Mouse (Mus musculus) limb, embryonic 11.5 days (tissue): ENCODE data around the gene Rabggta. TPM values are rescaled to one million over a fixed set of nuclear protein-coding genes. Genes with fewer than 3 reads are reported as not detected.

Experiments used
- ATAC-seq: fragments of 200-750 bp; cut with Nextera tagmentation; 2 replicates; pipeline ENCODE4 v1.8.0; 2017; ENCODE audit warnings: low read depth; ENCODE audit not compliant: insufficient number of reproducible peaks, low FRiP score, low TSS enrichment
- DNase-seq: peaks from one replicate; pipeline ENCODE4 v3.0.0-alpha.2; 2015; ENCODE audit warnings: low spot score
- H3K27ac ChIP-seq: fragments of 300-500 bp; sonication (generic); replicated peaks from 2 replicates; pipeline ENCODE4 v1.5.1; 2014; ENCODE audit warnings: low read depth, mild to moderate bottlenecking, low read length
- H3K27me3 ChIP-seq: fragments of 300-500 bp; sonication (generic); 2 replicates; pipeline ENCODE4 v1.6.1; 2014; ENCODE audit warnings: mild to moderate bottlenecking, low read length, mixed read lengths; ENCODE audit not compliant: control insufficient read depth, insufficient read depth
- H3K36me3 ChIP-seq: fragments of 300-500 bp; sonication (generic); 2 replicates; pipeline ENCODE4 v1.6.1; 2014; ENCODE audit warnings: mild to moderate bottlenecking, low read length, moderate library complexity, mixed read lengths; ENCODE audit not compliant: control insufficient read depth, insufficient read depth
- H3K4me1 ChIP-seq: fragments of 300-500 bp; sonication (generic); 2 replicates; pipeline ENCODE4 v1.6.1; 2014; ENCODE audit warnings: low read length, mixed read lengths; ENCODE audit not compliant: control insufficient read depth, insufficient read depth
- H3K4me2 ChIP-seq: fragments of 300-500 bp; sonication (generic); 2 replicates; pipeline ENCODE4 v1.6.1; 2014; ENCODE audit warnings: low read depth, mild to moderate bottlenecking, moderate library complexity; ENCODE audit not compliant: severe bottlenecking
- H3K4me3 ChIP-seq: fragments of 300-500 bp; sonication (generic); 2 replicates; pipeline ENCODE4 v1.5.1; 2014; ENCODE audit warnings: low read depth, low read length
- H3K9ac ChIP-seq: fragments of 300-500 bp; sonication (generic); 2 replicates; pipeline ENCODE4 v1.6.1; 2014; ENCODE audit warnings: mild to moderate bottlenecking, low read length
- H3K9me3 ChIP-seq: fragments of 300-500 bp; sonication (generic); 2 replicates; pipeline ENCODE4 v1.6.1; 2016; ENCODE audit warnings: low read length; ENCODE audit not compliant: control insufficient read depth
- WGBS: fragments of 180-500 bp; shearing (Covaris S2); extraction: QIAGEN DNeasy Blood & Tissue Kit; methylation state at CpG from one replicate; pipeline ENCODE4 v1.1.7; 2014; 5-methylcytosine and 5-hydroxymethylcytosine counted together
- polyA plus RNA-seq: library from polyadenylated mRNA; unstranded; fragments of >200 nt; fragmentation: Nextera tagmentation; extraction: Ambion mirVana; gene quantifications from 2 replicates; pipeline ENCODE4 v1.2.1, GENCODE M21; 2014

Rabggta gene
- polyA plus RNA-seq, 1 experiment from 2014 or later: 20.0 TPM

DNA sequence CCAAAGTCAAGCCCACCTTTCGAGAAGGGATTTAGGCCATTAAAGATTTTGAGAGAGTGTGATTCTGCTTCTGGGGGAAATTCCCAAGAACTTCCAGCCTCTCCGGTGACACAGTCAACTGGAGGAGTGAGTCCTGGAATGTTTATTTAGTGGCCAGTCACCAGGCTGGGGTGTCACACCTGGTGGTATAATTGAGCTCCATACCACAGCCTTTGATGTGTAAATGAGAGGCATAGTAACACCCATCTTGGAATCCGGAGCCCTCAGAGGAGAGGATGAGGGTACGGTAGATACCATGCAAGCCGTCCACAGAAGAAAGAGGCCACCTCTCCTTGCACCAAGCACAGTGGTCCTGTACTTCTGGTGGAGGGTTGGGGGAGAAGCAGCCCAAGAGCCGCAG is 19.3 kb downstream of the Rabggta start:
- 50% methylated on average over 6 of the region's 6 CpGs for WGBS
- no peak for DNase-seq

GRCm38 (mm10) chr14:55701131-55701530 is 20.9 kb downstream of the Rabggta start:
- ATAC-seq: no peak
- H3K4me3 ChIP-seq: no peak overlapping the region
- no peaks in the 10 kb centered on the region for H3K4me1 ChIP-seq
- H3K9me3 ChIP-seq: no peaks in the 10 kb centered on the region
- H3K36me3 ChIP-seq: no peaks in the 10 kb centered on the region
- H3K4me2 ChIP-seq: no peak overlapping the region
- no peak overlapping the region for H3K27ac ChIP-seq
- no peak for DNase-seq
- no peak overlapping the region for H3K9ac ChIP-seq
- H3K27me3 ChIP-seq: no peaks in the 10 kb centered on the region
- 69% methylated on average over 9 of the region's 9 CpGs for WGBS

More for the DNA sequence above, 19.3 kb downstream of the Rabggta start:
- Histone ChIP-seq H3K9ac (no peak overlapping the region), H3K4me1 (no peaks in the 10 kb centered on the region), H3K27ac (no peak overlapping the region), H3K27me3 (no peaks in the 10 kb centered on the region), H3K4me3 (no peak overlapping the region), H3K36me3 (no peaks in the 10 kb centered on the region), H3K4me2 (no peak overlapping the region), H3K9me3 (no peaks in the 10 kb centered on the region)
- ATAC-seq: no peak

DNA sequence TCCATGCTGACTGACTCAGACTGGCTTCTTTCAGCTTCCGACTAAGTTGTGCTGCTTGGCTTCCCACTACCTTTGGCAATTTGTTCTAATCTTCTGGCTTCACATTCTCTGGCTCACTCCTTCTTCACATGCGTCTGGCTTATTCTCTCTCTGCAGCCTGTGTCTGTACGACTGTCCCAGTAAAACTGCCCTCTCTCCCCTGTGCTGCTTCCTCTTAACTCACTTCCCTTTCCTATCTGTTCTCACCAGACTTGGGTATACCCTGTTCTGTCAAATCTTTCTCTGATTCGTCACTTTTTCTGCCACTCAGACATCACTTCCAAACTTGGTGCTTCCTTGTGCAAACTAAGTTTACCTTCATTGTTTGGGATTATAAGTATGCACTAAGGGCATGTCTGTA is 24.8 kb downstream of the Rabggta start:
- H3K9me3 ChIP-seq: no peaks in the 10 kb centered on the region
- DNase-seq (no peak), ATAC-seq (no peak)
- H3K4me2 ChIP-seq: no peak overlapping the region
- WGBS: 83% methylated on average over 4 of the region's 4 CpGs
- no peaks in the 10 kb centered on the region for H3K36me3 ChIP-seq
- H3K27ac ChIP-seq: no peak overlapping the region
- H3K9ac ChIP-seq: no peak overlapping the region
- no peaks in the 10 kb centered on the region for H3K27me3 ChIP-seq
- H3K4me3 ChIP-seq: no peak overlapping the region
- H3K4me1 ChIP-seq: no peaks in the 10 kb centered on the region

- no peaks in the 10 kb centered on the region for H3K36me3 ChIP-seq
- no peaks in the 10 kb centered on the region for H3K4me1 ChIP-seq
- no peaks in the 10 kb centered on the region for H3K27me3 ChIP-seq
- H3K9me3 ChIP-seq: no peaks in the 10 kb centered on the region
- DNase-seq: no peak
- H3K4me2 ChIP-seq: no peak overlapping the region
- no peak for ATAC-seq
- H3K4me3 ChIP-seq: no peak overlapping the region
- H3K27ac ChIP-seq: no peak overlapping the region
- WGBS: 78% methylated on average over 10 of the region's 10 CpGs
- H3K9ac ChIP-seq: no peak overlapping the region
These were observed 32.6 kb downstream of the Rabggta start for GRCm38 (mm10) chr14:55689433-55689832.

DNA sequence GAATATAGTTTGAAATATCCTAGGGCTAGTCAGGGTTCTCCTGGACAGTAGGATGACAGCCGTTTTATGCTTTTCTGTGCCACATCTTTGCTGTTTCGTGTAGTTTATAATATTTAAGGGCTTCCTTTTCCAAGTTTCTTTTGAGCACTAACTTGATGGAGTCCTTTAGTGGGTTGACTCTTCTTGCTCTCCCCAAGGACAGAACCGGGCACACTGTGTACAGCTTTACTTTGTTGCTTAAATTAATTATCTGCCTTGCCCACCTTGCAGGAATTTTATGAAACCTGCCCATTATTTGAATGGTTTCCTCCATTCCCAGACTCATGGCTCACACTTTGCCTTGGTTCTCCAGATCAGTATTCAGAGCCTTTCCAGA is 40.0 kb downstream of the Rabggta start:
- Histone ChIP-seq H3K4me3 (peak overlapping the region; percentile 66), H3K27me3 (no peaks in the 10 kb centered on the region), H3K9me3 (no peaks in the 10 kb centered on the region), H3K9ac (no peak overlapping the region), H3K4me1 (no peaks in the 10 kb centered on the region), H3K27ac (no peak overlapping the region), H3K36me3 (peaks cover 12% of the 10 kb centered on the region), H3K4me2 (peak overlapping the region; percentile 76)
- DNase-seq: no peak
- 20% methylated on average over 3 of the region's 3 CpGs for WGBS
- ATAC-seq: peak; percentile 24

DNA sequence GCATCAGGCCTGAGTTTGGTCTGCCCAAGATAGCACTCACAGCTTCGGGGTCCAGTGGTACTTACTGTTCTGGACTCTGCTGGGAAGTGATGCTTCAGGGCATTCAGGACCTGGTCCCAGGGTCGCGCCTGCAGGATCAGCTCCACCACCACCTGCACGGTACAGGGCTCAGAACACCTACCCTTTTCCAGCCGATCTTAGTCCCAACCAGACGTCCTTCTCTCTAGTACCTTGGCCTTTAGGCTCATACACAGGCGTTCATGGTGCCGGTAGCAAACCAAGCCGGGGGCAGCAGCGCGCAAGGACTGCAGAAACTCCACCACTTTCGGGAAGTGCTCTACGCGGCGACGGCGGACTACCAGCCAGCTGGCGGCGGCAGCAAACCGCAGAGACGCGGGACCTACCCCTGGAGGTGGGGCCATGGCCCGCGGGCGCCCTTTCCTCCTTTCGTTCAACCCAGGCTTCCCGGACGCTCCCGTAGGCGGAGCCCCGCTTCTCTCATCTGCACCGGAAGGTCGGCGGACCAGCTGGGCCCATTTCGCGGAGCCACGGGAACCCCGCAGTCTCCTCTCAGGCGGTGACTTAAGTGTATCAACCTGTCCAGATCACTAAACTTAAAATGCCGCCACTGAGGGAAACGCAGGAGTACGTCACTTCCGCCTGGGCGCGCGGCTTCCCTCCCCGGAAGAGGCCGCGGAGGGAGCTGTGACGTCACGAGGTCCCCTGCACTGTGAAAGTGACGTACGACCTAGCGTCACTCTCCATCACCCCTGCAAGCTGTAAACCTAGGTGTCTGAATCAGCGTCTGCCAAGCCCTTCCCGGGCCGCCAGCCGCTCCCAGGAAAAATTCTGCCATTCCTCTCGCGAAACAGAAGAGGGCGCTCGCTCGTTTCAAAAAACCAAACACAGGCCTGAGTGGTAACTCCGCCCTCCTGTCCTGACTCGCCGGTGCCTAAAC is 40.6 kb downstream of the Rabggta start, which contains the start of gene Tinf2:
TSS of gene Tinf2 (minus strand) at position 661 of the 958 bp plus-strand sequence.
- peak within 1 kb of the TSS; percentile 66 for H3K4me3 ChIP-seq
- peaks cover 14% of the 10 kb centered on the region for H3K36me3 ChIP-seq
- WGBS: under 1% methylated on average over 65 of the region's 66 CpGs

GRCm38 (mm10) chr14:55677615-55678014 is 44.4 kb downstream of the Rabggta start:
- Histone ChIP-seq H3K27ac (no peak overlapping the region), H3K4me1 (no peaks in the 10 kb centered on the region), H3K36me3 (peaks cover 18% of the 10 kb centered on the region), H3K9ac (no peak overlapping the region), H3K4me2 (no peak overlapping the region), H3K4me3 (no peak overlapping the region), H3K9me3 (no peaks in the 10 kb centered on the region), H3K27me3 (no peaks in the 10 kb centered on the region)
- WGBS: 90% methylated on average over 4 of the region's 4 CpGs
- no peak for DNase-seq
- ATAC-seq: no peak

More for the DNA sequence above, 40.6 kb downstream of the Rabggta start, which contains the start of gene Tinf2:
- peak; percentile 99 for DNase-seq
- Histone ChIP-seq H3K4me1 (no peaks in the 10 kb centered on the region), H3K9me3 (no peaks in the 10 kb centered on the region), H3K9ac (peak within 1 kb of the TSS; percentile 64), H3K4me2 (peak within 1 kb of the TSS; percentile 76), H3K27ac (peak within 1 kb of the TSS; percentile 44), H3K27me3 (no peaks in the 10 kb centered on the region)
- ATAC-seq: peak; percentile 97

GRCm38 (mm10) chr14:55672741-55673060 is 49.4 kb downstream of the Rabggta start:
- no peak for DNase-seq
- Histone ChIP-seq H3K9me3 (no peaks in the 10 kb centered on the region), H3K4me1 (no peaks in the 10 kb centered on the region), H3K27ac (no peak overlapping the region), H3K9ac (no peak overlapping the region; the same call in 1 of the 2 replicates), H3K4me3 (peak overlapping the region; percentile 83), H3K27me3 (no peaks in the 10 kb centered on the region), H3K4me2 (peak overlapping the region; percentile 86), H3K36me3 (peaks cover 6% of the 10 kb centered on the region; the same call in 1 of the 2 replicates)
- no peak for ATAC-seq
- 78% methylated on average over 7 of the region's 7 CpGs for WGBS
